Mouse (Mus musculus) kidney, postnatal 36 days (tissue): ENCODE results near the gene Itgb3.

Experiments
- DNase-seq, 2 experiments: peaks; one replicate each; pipeline ENCODE4 v3.0.0; 2021 to 2022; ENCODE audit warnings: mixed read lengths in 2 of 2

Gene Itgb3

DNA sequence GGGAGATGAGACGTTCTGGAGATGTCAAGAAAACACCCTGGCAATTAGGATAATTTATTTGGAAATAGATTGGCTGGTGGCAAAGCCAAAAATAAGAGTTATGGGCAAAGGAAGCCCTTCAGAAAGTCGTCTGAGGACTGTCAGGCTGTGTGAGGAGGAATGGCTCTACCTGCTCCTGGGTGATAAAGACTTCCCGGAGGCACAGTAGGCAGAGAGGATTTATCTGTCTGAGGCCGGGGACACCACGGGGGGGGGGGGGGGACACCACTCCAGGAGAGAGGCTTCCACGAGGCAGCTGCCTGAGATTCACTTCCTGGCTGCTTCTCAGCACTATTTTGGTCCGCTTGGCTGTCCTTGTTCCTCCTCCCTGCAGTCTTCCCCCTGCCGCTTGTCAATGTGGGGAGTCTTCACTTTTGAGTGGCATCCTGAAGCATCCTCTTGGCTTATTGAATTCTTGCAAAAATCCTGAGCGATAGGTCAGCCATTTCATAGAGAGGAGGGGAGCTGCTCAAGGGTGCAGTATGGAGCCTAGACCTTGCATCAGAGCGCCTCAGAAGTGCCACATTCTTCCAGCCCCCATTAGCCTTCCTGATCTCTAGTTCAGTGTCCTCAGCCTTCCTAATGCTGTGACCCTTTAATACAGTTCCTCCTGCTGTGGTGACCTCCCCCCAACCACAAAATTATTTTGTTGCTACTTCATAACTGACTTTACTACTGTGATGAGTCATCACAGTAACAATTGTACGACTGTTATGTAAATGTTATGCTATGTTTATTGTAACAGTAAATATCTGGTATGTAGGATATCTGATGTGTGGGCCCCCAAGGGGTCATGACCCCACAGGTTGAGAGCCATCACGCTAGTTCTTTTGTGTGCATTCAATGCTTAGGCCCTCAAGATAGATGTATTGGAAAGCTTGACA, 14.5 kb downstream of the Itgb3 start:
- no peak for DNase-seq

DNA sequence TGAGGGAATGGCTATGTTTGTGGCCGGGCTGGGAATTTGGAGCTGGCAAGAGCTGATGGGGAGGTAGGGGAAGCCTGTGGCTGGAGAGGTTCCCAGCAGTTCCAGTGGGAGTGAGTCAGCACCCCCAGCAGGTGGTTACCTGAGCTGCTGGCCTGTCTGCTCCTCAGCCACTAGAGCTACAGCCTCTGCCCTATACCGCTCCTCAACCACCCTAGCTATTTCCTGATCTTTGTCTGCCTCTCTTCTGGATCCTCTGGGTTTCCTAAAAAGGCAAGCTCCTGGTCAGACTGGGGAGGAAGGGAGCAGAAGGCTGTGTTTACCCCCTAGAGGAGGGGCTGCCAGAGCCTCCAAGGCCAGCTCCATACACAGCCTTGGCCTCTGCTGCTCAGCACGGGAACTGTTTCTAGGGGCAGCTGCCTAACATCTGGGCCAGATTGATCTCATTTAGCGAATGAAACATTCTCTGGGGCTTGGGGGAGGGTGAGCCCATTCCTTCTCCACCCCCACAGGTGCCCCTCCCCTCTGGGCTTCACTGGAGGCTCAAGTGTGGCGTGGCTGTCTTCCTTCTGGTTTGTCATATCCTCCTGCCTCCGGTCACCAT, 17.1 kb downstream of the Itgb3 start:
- DNase-seq, result peak; percentile 25 to 42

GRCm38 (mm10) chr11:104625453-104626402, 17.9 kb downstream of the Itgb3 start:
- DNase-seq, result no peak

DNA sequence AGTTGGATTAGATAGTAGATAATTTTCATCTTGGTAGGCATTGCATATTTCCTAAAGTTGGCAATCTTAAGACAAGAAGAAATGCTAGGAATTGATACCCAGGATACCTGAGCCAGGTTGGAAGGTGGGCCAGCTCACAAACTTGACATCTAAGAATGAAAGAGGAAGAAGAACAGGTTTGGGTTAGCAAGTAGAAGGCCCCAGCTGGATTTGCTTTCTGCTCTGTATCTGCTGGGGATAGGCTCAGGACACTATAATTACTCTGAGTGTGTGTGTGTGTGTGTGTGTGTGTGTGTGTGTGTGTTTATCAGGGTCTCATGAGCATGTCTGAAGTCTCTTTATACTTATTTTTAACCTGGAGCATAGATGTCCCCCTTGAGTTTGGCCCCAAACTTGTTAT, 18.8 kb downstream of the Itgb3 start:
- DNase-seq, result no peak

GRCm38 (mm10) chr11:104627616-104628301, 20.0 kb downstream of the Itgb3 start:
- DNase-seq, result peak; percentile 47 to 58

GRCm38 (mm10) chr11:104628566-104628965, 20.8 kb downstream of the Itgb3 start:
- DNase-seq, result no peak

- DNase-seq, result peak in 1 of 2 experiments; percentile 71
Measured at GRCm38 (mm10) chr11:104630185-104630835, 22.5 kb downstream of the Itgb3 start.

DNA sequence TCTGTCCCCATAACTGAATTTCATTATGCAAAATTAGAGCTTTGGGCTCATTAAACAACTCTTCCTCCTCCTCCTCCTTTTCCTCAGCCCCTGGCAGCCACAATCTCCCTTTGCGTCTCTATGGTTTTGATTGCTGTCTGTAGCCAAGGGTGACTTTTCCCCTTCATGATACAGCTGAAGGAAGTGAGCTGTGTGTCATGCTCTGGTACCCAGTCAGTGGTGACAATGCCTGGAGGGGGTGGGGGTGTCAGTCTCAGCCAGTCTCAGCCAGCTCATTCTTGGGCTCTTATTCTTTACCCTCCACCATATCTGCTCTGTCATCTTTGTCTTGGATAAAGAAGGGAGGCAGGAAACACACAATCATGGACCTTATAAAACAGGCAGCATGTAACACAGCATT, 23.5 kb downstream of the Itgb3 start:
- DNase-seq, result no peak

- no peak for DNase-seq
Measured at GRCm38 (mm10) chr11:104637010-104637409, 29.2 kb downstream of the Itgb3 start.

- DNase-seq, result no peak
Measured at GRCm38 (mm10) chr11:104638006-104638405, 30.2 kb downstream of the Itgb3 start.

GRCm38 (mm10) chr11:104638906-104639305, 31.1 kb downstream of the Itgb3 start:
- DNase-seq, result no peak

DNA sequence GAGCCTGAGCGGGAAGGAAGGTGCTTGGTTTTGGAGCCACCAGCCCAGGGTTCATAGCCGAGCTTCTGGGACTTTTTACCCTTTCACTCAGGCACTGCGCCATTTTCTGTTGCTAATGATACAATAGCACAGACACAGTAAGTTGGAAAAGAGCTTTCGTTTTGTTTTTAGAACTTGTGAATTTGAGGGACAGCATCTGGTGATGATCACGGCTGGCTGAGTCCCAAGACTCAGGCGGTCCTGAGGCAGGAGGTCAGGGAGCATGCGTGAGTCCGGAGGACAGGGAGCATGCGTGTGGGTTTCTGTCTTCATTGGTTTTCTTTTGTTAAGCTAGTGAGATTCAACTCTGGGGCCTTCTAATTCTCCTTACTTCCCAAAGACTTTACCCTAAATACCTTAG, 31.8 kb downstream of the Itgb3 start:
- no peak for DNase-seq

DNA sequence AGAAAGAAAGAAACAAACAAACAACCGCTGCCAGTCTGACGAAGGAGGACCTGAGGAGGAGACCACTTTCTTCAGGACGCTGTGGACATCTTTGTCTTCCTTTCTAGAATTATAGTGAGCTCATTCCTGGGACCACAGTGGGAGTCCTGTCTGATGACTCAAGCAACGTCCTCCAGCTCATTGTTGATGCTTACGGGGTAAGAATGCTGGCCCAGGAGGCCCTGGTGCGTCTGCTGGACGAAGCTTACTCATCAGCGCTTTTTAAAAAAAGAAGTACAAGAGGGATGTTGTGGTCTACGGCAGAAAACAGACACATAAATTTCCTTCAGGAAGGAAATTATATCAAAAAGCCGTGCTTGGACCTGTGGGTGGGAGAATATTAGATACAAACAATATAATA, 33.1 kb downstream of the Itgb3 start:
- DNase-seq, result no peak

DNA sequence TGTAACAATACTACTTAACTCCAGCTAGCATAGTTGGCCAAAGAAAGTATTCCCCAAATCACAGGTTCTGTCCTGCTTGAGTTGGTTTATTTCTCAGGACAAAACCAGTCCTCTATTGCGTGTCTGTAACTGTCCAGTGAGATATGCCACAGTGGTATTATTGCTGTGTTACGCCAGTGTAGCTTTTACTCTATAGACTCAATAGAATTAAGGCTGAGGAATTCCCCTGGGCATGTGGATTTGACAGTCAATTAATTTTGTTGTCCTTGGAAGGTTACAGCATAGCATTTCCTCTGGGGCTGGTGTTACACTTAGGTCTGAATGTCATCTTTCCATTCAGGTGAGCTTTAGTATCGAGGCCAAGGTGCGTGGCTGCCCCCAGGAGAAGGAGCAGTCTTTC, 35.4 kb downstream of the Itgb3 start:
- no peak for DNase-seq

- no peak for DNase-seq
Measured at GRCm38 (mm10) chr11:104645402-104645801, 37.6 kb downstream of the Itgb3 start.

DNA sequence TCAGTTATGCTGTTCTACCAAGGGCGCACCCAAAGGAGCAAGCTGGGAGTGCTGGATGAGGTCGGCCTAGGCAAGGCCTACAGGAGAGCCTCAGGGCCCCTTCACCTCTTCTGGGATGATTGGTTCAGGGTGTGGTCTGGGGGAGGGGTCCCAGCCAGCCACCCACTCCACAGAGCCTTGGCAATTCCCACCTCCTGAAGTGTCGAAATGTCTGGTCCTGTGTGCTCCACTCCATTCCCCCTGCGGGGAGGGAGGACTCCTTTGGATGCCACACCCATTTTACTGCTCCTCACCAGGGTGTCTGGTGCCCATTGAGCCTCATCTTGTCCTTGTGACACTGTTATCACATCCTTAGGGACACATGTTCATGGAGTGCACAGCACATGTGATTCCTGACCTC, 38.4 kb downstream of the Itgb3 start:
- DNase-seq, result no peak

DNA sequence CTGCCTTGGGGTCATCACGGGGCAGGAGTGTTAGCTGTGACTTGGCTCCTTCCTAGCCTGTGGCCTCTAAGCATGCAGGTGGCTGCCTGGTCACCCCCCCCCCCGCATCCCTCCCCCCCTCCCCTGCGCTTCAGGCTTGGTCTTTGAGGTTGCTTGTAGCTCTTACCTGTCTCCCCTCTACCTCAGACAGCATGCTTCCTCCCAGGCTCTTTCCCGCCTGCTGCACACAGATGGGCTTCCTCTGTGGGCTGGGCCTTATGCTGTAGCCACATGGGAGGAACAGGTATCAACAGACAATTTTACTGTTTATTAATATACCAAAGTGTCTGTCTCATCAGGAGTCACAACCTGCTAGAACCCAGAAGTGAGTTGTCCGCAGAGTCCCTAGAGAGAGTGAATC, 38.8 kb downstream of the Itgb3 start:
- no peak for DNase-seq

DNA sequence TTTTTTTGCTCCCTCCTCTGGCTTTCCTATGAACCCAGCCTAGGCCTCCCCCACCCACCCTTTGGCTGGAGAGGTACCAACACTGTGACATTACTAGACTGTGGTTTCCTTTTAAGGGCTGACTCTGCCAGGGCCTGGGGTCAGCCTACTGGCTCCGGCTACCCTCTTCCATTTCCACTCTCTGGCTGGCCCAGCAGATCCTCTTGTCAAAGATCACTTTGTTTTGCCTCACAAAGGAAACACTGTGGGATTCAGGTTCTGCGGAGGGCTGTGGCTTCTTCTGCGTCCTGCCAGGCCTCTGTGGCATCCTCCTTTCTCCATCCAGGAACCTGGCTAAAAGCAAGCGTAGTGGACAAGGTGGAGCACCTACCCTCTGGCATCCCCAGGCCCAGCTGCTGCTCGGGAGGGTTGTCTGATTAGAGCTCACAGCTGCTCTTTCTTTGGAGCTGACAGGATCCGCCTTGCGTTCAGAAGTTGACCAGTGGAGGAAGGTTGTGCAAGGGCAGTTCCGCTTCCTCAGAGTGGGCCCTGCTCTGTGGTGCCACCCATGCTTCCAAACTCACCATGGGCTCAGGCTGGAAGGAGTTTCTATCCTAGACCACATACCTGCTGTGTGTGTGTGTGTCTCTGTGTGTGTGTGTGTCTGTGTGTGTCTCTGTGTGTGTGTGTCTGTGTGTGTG, 39.5 kb downstream of the Itgb3 start:
- DNase-seq, result no peak

- peak in 1 of 2 experiments; percentile 64 for DNase-seq
Measured at GRCm38 (mm10) chr11:104648571-104648970, 40.8 kb downstream of the Itgb3 start.

GRCm38 (mm10) chr11:104660599-104660998, 52.8 kb downstream of the Itgb3 start:
- no peak for DNase-seq

DNA sequence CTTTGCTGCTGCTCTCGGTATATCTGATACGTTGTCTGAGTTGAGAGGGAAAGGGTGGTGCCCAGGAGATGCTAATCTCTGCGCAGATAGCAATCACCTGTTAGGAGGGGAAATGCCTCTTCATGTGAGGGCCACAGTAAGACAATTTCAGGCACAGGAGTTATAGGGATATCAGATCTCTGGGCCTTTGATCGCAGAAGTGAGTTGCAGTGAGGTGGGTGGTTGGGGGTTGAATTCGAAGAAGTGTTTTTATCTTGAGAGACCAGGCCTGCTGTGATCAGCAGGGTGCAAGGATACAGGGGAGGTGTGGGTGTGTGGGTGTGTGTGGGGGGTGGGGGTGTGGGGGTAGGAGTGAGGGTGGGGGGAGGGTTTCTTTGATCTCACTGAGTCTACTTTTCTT, 53.3 kb downstream of the Itgb3 start:
- DNase-seq, result no peak
